Mouse (Mus musculus) cortical plate, adult 2 months (tissue): ENCODE measurements around the gene Ccn1.

Experiments used
- CTCF ChIP-seq: fragments of 200-500 bp; IDR thresholded peaks from 2 replicates; pipeline ENCODE4 v1.5.1; 2011; ENCODE audit warnings: mild to moderate bottlenecking, control low read depth, low read length; ENCODE audit not compliant: insufficient read depth; ENCODE audit errors: extremely low read depth
- POLR2A ChIP-seq: fragments of 200-500 bp; IDR thresholded peaks from 2 replicates; pipeline ENCODE4 v1.6.1; 2011; ENCODE audit warnings: mild to moderate bottlenecking, low read length, control low read depth; ENCODE audit not compliant: insufficient read depth; ENCODE audit errors: extremely low read depth

DNA sequence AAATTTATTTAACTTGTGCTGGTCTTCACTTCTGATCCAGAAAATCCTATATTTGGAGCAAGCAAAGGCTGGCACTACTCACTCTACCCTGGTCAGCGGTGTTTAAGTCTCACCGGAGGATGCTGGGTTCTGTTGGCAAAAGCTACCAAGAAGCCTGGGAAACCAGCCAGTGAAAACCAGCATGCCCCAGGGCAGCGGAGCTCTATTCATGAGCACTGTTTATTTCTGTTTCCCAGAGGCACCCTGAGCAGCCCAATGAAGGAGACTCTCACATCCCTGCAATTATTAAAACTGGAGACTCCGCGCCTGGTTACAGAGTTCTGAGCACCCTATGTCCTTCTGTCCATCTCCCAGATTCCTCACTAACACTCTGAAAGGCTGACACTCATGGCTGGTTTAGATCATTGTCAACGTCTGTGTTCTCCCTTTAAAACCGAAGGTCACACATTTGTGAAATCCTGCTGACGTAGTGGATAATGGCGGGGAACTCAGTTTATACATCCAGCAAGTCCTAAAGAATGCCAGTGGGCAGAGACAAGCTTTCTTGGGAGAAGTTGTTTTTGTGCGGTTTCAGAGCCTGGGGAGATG, 31.7 kb upstream of the Ccn1 start:
- TF ChIP-seq CTCF (no peak), POLR2A (no peak)
